Mouse (Mus musculus) testis, postnatal 10 days (tissue): ENCODE measurements around the gene Gm20767.
A peak's percentile ranks its signal among the peaks of the same experiment; 100 is the strongest.
"Not testable (repeated sequence)": the region's sequence is repeated elsewhere in the genome, so short reads cannot be mapped to it uniquely, and the experiment has no call there.

Experiments used
- DNase-seq: peaks from one replicate; pipeline ENCODE4 v3.0.0; 2021; ENCODE audit warnings: low spot score

The Gm20767 gene

DNA sequence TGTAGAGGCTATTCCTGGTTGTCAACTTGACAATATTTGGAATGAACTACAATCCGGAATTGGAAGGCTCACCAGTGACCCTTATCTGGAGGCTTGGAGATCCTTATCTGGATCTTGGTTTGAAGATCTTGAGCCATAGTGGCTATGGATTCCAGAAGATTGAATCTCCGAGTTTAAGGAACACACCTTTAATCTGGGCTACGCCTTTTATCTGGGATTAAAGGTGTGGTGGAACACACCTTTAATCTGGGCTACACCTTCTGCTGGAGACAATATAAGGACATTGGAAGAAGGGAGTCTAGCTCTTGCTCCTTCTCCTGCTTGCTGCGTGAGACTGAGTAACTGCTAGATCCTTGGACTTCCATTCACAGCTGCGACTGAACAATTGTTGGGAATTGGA lies at the start of gene Gm20767:
Gm20767 (plus strand) TSS at position 301 of the 400 bp plus-strand sequence.
- not testable (repeated sequence) for DNase-seq

DNA sequence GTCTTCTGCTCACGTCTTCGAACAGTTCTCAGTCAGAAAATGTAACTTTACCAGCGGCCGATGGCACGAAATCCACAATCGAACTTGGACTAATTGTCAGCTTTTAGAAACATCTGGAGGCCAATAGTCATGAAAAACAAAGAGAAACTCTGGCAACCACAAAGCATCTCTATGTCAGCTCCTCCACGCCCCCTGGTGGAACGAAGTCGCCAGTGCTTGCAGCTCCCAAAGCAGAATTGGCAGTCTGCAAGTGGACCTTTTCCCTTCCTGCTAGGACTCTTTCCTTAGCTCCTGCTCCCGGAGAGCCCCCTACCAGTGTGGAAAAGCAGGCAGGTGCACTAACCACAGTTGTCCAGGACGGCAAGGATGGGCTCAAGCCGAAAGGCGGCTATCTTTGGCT lies 47.1 kb upstream of the Gm20767 start:
- not testable (repeated sequence) for DNase-seq

DNA sequence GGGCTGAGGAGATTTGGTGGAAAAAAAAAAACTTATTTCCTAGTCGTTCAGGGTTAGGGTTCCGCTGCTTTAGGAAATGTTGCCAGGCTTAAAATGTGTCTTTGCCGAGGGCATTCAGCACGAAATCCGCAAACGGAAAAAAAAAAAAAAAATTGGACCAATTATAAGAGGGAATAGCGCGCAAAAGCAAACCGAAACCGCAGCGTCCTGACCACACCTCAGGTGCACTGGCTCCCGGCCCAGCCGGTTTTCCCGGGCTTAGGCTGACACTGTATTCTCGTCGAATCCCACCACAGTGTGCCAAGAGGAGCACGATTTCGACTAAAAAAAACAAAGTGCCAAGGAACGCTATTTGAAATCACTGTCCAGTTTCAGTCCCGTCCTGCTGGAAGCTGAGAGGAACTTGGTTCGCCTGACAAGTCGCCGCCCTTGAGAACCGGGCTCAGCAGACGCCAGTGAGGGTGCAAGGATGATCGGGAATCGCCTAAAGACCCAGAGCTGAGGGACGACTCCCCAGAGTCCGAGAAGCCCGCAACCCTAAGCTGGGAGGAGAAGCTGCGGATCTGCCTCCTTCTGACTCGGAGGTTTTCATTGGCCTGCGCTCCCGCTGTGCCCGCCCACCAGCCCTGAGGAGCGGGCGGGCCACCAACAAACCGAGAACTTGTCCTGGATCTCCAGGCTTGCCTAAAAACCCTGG lies 43.7 kb upstream of the Gm20767 start:
- DNase-seq = not testable (repeated sequence)

DNA sequence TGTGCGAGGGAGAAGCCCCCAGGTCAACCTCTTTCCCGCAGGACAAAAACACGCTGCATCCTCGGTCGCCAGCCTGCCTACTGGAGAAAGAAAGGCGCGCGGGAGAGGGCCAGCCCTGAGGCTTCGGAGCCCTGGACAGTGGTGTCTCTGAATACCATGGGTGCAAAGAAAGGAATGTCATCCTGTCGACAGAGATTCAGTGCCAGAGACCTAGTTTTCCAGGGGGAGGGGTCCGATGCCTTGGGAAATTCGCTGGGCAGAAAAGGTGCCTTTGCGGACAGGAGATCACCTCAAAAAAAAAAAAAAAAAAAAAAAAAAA lies 43.1 kb upstream of the Gm20767 start:
- DNase-seq = not testable (repeated sequence)

DNA sequence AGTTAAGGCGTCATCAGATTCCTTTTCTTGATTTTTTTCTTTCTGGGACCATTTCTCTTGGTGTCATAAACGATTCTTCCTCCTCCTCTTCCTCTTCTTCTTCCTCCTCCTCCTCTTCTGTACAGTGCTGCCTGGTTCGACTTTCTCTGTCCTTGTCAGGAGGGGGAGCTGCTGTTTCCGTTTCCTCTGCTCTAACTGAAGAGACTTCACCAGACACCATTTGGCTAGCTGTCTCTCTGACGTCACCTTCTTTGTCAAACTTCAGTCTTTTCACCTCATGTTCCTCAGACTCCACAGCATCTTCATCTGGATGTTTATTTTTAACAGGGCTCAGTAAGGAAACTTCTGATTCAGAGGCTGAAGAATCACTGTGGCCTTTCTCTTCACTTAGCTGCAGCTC lies 40.7 kb upstream of the Gm20767 start:
- DNase-seq = not testable (repeated sequence)

DNA sequence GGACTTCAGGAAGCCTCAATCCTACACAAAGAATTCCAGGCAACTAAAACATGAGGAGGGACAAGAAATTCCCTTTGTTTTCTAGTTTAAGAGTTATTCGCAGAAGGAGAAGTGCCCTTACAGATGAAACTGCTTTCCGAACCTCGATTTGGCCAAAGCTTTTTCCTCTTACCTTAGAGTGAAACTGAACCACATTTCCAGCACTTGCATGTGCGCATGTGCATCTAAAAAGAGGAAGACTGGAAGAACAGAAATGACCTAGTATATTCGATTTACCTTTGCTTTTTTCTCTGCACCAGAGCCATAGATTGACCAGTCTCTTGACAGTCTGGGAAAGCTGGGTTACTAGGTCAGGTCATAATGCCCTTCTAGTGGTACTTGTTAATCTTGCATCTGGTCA lies 33.5 kb upstream of the Gm20767 start:
- DNase-seq = not testable (repeated sequence)

DNA sequence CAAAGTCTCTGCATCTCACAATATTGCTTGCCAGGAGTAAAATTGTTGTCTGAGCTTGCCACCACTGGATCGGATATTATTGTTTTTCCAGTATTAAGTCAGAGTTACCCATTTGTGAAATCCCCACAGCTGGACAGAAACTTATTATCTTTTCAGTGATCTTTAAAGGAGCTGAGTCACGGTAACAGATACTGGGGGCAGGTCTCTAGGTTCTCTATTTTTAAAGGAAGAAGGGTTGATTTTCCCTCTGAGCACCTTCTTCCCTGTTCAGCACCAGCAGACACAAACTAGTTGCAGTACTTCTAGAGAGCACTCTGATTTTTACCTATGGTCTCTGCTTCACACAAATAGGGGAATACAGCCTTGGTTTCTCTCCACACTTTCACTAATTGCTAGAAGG lies 33.0 kb upstream of the Gm20767 start:
- not testable (repeated sequence) for DNase-seq

DNA sequence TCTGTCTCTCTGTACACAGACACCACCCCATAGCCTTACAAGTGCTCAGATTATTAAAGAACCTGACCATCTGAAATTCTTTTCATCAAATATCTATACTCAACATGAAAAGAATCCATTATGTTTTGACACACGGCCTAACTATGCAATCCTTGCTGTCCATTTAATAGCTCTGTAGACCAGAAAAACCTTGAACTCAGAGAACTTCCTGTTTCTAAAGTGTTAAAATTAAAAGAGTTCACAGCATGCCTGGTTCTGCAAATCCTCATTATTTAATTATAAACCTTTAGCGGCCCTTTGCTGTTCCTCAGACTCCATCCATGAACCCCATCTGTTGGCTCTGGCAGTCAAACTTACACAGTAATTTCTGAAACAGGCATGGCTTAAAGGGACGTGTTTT lies 2.3 kb downstream of the Gm20767 start:
- not testable (repeated sequence) for DNase-seq

DNA sequence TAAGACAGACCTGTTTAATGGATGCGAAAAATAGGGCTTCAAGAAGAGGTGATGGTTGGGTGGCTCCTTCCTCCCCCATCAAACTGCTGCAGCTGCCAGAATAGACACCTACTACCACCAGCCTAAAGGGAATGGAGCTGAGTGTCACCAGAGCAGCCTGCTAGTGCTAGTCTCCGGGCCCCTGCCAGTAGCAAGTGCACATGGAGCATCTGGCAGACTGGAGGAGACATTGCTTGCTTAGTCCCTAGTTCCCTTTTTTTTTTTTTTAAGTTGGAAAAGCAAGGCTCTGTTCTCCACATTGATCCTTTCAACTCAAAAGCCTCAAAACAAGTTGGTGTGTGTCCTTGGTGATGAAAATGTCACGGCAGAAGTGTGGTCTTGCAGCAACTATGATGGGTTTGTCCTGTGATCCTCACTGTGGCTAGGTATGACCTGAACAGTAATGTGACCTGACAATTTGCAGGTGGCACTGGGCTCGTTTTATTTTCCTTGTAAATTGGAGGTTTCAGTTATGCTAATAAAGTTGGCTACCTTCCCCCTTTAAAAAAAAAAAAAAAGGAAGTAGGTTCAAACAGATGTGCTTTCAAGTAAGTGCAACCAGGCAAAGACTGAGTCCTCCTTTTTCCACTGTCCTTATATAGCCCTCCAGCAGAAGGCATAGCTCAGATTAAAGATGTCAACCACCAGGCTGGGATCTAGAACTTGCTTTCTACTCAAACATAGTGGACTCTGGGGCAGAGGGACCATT lies 9.8 kb downstream of the Gm20767 start:
- DNase-seq = not testable (repeated sequence)

DNA sequence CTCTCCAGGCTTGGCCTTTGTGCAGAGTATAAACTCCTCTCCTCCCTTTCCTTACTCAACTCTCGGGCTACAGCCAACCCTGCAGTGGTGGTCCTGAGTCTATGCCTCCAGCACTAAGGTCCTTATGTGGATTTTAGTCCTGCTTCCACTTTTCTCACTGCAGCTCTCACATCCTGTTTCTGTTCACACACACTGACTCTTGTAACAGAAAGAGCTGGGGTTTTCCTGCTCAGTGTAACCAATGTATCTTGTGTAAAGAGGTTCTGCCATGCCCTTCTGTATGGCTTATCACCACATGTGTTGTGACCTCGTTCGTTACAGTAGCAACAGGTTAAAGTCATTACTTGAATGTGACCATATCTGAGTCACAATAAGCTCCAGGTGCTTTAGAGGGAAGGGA lies 10.5 kb downstream of the Gm20767 start:
- DNase-seq = not testable (repeated sequence)

DNA sequence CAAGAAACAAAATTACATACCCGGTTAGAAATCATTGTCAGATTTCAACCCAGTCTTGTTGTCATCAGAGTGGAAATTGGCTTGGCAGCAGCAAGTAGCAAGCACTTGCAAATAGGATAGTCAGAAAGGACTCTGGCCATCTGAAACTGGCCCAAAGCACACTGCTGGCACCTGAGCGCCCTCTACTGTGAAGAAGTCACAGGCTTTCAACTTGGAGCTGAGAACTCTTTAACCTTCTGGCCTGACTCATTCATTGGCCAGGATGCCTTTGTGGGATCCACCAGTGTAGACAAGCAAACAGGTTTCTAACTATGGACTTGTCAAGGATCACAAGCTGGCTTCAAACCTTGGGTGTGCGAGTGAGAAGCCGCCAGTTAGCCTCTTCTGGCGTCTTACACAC lies 28.3 kb downstream of the Gm20767 start:
- peak; percentile 42 for DNase-seq

DNA sequence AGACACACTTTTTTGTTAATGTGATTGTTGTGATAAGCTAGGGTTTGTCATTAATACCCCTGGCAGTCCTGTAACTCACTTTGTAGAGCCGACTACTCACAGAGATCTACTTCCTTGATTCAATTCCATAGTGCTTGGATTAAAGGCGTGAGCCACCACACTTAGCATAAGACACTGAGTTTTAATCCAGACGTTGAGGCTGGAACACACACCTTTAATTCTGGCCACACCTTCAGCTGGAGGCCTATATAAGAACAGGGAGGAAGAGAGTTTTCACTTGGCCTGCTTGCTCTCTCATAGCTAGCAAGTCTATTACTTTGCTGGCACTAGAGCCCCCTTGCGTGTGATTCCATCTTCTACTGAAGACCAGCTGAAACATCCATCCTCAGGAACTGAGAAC lies 32.1 kb downstream of the Gm20767 start, which contains the start of gene Gm21818:
Gm21818 (plus strand) TSS at position 301 of the 400 bp plus-strand sequence.
- not testable (repeated sequence) for DNase-seq

DNA sequence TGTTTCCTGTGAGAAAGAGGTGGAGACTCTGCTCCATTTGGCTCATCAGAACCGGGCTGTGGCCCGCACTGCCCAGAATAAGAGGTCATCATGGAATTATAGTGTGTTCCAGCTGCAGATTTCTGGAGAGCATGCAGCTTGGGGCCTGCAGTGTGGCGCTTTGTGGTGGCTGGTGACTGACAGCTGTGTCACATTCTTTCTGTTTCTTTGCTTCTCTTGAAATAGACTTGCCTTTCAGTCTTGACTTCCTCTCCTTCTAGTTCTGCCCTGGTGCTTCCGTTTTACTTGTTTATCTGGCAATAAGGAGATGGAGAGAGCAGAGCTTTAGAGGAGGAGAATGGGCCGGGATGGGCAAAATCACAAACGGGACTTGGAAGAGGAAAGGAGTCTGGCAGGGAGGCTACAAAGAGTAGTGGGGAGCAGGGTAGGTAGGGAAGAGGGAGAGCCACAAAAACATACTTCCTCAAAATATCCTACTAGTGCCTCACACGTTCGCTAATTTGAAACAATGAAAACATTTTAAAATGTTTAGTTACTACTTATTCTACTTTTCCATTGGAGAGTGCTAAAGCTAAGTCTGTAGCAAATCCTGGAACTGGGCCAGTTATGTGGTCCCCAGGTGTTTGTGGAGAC lies 56.3 kb downstream of the Gm20767 start:
- not testable (repeated sequence) for DNase-seq
